ENCODE assay signal across 30 mouse cellular contexts in genomic region chr11:11257348-11257747, GRCm38 (mm10).
DNase-seq lines count a peak whose midpoint lies in the region; ATAC-seq lines count a peak whose summit lies in the region.
"Had no signal": no experiment of that assay in that cellular context is flagged by ENCODE, and none has a peak within 500 bp of the region (broad histone marks: within the 10 kb centered on the region; RNA-seq: fewer than 3 reads in every experiment).

No protein-coding gene starts in this region.

- no peak overlapping the region for H3K27ac ChIP-seq in heart, embryonic 12.5 days (ENCODE audit: poor library complexity, severe bottlenecking)
- H3K27ac ChIP-seq: embryonic facial prominence, embryonic 10.5 days; embryonic facial prominence, embryonic 15.5 days; forebrain, embryonic 12.5 days; kidney, embryonic 15.5 days; limb, embryonic 10.5 days; limb, embryonic 15.5 days; liver, embryonic 15.5 days; lung, embryonic 15.5 days; midbrain, embryonic 10.5 days; midbrain, embryonic 15.5 days; neural tube, embryonic 15.5 days had no signal

- 82% methylated on average over 1 of the region's 1 CpGs for WGBS in heart, embryonic 12.5 days

- no peaks in the 10 kb centered on the region for H3K4me1 ChIP-seq in heart, embryonic 12.5 days (replicated peaks)
- H3K4me1 ChIP-seq: embryonic facial prominence, embryonic 10.5 days; embryonic facial prominence, embryonic 15.5 days; forebrain, embryonic 12.5 days; kidney, embryonic 15.5 days; limb, embryonic 10.5 days; limb, embryonic 15.5 days; liver, embryonic 15.5 days; lung, embryonic 15.5 days; midbrain, embryonic 10.5 days; midbrain, embryonic 15.5 days; neural tube, embryonic 15.5 days had no signal

- H3K9me3 ChIP-seq in heart, embryonic 12.5 days (replicated peaks) = no peaks in the 10 kb centered on the region
- H3K9me3 ChIP-seq: embryonic facial prominence, embryonic 10.5 days; embryonic facial prominence, embryonic 15.5 days; forebrain, embryonic 12.5 days; kidney, embryonic 15.5 days; limb, embryonic 10.5 days; limb, embryonic 15.5 days; liver, embryonic 15.5 days; lung, embryonic 15.5 days; midbrain, embryonic 10.5 days; midbrain, embryonic 15.5 days; neural tube, embryonic 15.5 days had no signal

- H3K4me3 ChIP-seq in heart, embryonic 12.5 days = no peak overlapping the region
- H3K4me3 ChIP-seq: embryonic facial prominence, embryonic 10.5 days; embryonic facial prominence, embryonic 15.5 days; forebrain, embryonic 12.5 days; kidney, embryonic 15.5 days; limb, embryonic 10.5 days; limb, embryonic 15.5 days; liver, embryonic 15.5 days; lung, embryonic 15.5 days; midbrain, embryonic 10.5 days; midbrain, embryonic 15.5 days; neural tube, embryonic 15.5 days had no signal

- H3K4me2 ChIP-seq in heart, embryonic 12.5 days = no peak overlapping the region
- H3K4me2 ChIP-seq: embryonic facial prominence, embryonic 15.5 days; forebrain, embryonic 12.5 days; kidney, embryonic 15.5 days; limb, embryonic 15.5 days; liver, embryonic 15.5 days; lung, embryonic 15.5 days; midbrain, embryonic 15.5 days; neural tube, embryonic 15.5 days had no signal

- peak; percentile 86 for DNase-seq in heart, adult 11 months
- DNase-seq in layer of hippocampus, adult 9-10 months (ENCODE audit: low spot score) = peak; percentile 4
- DNase-seq in layer of hippocampus, adult 11-12 months (ENCODE audit: low spot score) = no peak
- peak; percentile 12 for DNase-seq in Muller cell, postnatal 12 days (ENCODE audit: inconsistent ontology term)
- DNase-seq in brain, adult 2 months (ENCODE audit: low read depth, low spot score) = peak; percentile 9
- DNase-seq in yolk sac, embryonic 10.5 days (ENCODE audit: low spot score) = no peak
- DNase-seq: adrenal gland, adult 8-10 months; cerebellum, adult 8-10 months; cerebellum, postnatal 25 days; forebrain, postnatal 0 days; gastrocnemius, postnatal 10 days; heart, postnatal 14 days; kidney, adult 18-20 months; kidney, postnatal 4 days; retina, postnatal 1 day; right cerebral cortex, postnatal 14 days had no signal

- H3K9ac ChIP-seq in heart, embryonic 12.5 days = no peak overlapping the region
- H3K9ac ChIP-seq: embryonic facial prominence, embryonic 15.5 days; forebrain, embryonic 12.5 days; forebrain, postnatal 0 days; kidney, embryonic 15.5 days; limb, embryonic 15.5 days; liver, embryonic 15.5 days; lung, embryonic 15.5 days; midbrain, embryonic 15.5 days; neural tube, embryonic 15.5 days had no signal

- no peaks in the 10 kb centered on the region for H3K36me3 ChIP-seq in heart, embryonic 12.5 days
- H3K36me3 ChIP-seq: embryonic facial prominence, embryonic 10.5 days; embryonic facial prominence, embryonic 15.5 days; forebrain, embryonic 12.5 days; kidney, embryonic 15.5 days; limb, embryonic 10.5 days; limb, embryonic 15.5 days; liver, embryonic 15.5 days; lung, embryonic 15.5 days; midbrain, embryonic 10.5 days; midbrain, embryonic 15.5 days; neural tube, embryonic 15.5 days had no signal

- ATAC-seq in heart, embryonic 12.5 days (ENCODE audit: insufficient number of reproducible peaks, low FRiP score) = no peak
- ATAC-seq: CD4-positive, CD25-positive, alpha-beta regulatory T cell, adult 4 months; forebrain, postnatal 0 days; hindbrain, embryonic 16.5 days; midbrain, embryonic 15.5 days had no signal

- H3K27me3 ChIP-seq in heart, embryonic 12.5 days (replicated peaks) = no peaks in the 10 kb centered on the region
- H3K27me3 ChIP-seq: embryonic facial prominence, embryonic 15.5 days; forebrain, embryonic 12.5 days; kidney, embryonic 15.5 days; limb, embryonic 15.5 days; liver, embryonic 15.5 days; lung, embryonic 15.5 days; midbrain, embryonic 15.5 days; neural tube, embryonic 15.5 days had no signal

Comparison
In these comparisons a context has a peak if more than half of its experiments do, and no peak if none do; other contexts are left out.
1. DNase-seq: peak in heart, adult 11 months (single experiment), layer of hippocampus, adult 9-10 months (single experiment), Muller cell, postnatal 12 days (single experiment) and brain, adult 2 months (single experiment); none in layer of hippocampus, adult 11-12 months (single experiment) and yolk sac, embryonic 10.5 days (single experiment).